Mouse (Mus musculus): ENCODE measurements around the gene Agrp.

GRCm38 (mm10) chr8:105607062-105607461 lies 30.1 kb downstream of the Agrp start:
- TF ChIP-seq HCFC1 (IDR thresholded peaks at IDR 0.05; ENCODE audit: borderline replicate concordance, insufficient read depth, low read length) (no peak), ZNF384 (IDR thresholded peaks at IDR 0.05; ENCODE audit: low read depth, low read length) (no peak), ZC3H11A (IDR thresholded peaks at IDR 0.05; ENCODE audit: borderline replicate concordance, low read depth, low read length) (no peak), CHD2 (IDR thresholded peaks at IDR 0.05; ENCODE audit: low read depth, low read length) (no peak)

Data from ES-E14 (cell line).